Mouse (Mus musculus): Measurements from ENCODE around the gene Pin1rt1. TPM values are rescaled to one million over a fixed set of nuclear protein-coding genes. Genes with fewer than 3 reads are reported as not detected.

Pin1rt1 gene
- total RNA-seq (2021) = not detected

GRCm38 (mm10) chr2:104716279-104716678 is at the start of gene Pin1rt1:
Gene Pin1rt1, minus strand, starts transcription at chr2:104716379.
- intact Hi-C loops (cut with DNase I) = no loop called here
- no peak for DNase-seq (ENCODE audit: low spot score)

- intact Hi-C loops (cut with DNase I) = no loop called here
- DNase-seq (ENCODE audit: low spot score) = no peak
Observed at GRCm38 (mm10) chr2:104764018-104764417, 47.8 kb upstream of the Pin1rt1 start.

GRCm38 (mm10) chr2:104763134-104763703 is 47.0 kb upstream of the Pin1rt1 start:
- intact Hi-C loops (cut with DNase I) = no loop called here
- DNase-seq (ENCODE audit: low spot score) = no peak

- DNase-seq (ENCODE audit: low spot score) = no peak
- intact Hi-C loops (cut with DNase I) = loop anchor here (10.0 kb wide), 1 partner anchor 306 kb away; no protein-coding TSS in a partner anchor
Observed at GRCm38 (mm10) chr2:104750611-104751010, 34.4 kb upstream of the Pin1rt1 start.

- DNase-seq (ENCODE audit: low spot score) = no peak
- intact Hi-C loops (cut with DNase I) = no loop called here
Observed at GRCm38 (mm10) chr2:104748652-104749183, 32.5 kb upstream of the Pin1rt1 start.

- DNase-seq (ENCODE audit: low spot score) = no peak
- intact Hi-C loops (cut with DNase I) = no loop called here
Observed at GRCm38 (mm10) chr2:104746251-104746650, 30.1 kb upstream of the Pin1rt1 start.

GRCm38 (mm10) chr2:104743971-104744370 is 27.8 kb upstream of the Pin1rt1 start:
- DNase-seq (ENCODE audit: low spot score) = no peak
- intact Hi-C loops (cut with DNase I) = loop anchor here (5.0 kb wide), 1 partner anchor 57 kb away; no protein-coding TSS in a partner anchor

- DNase-seq (ENCODE audit: low spot score) = no peak
- intact Hi-C loops (cut with DNase I) = loop anchor here (5.0 kb wide), 1 partner anchor 56 kb away; no protein-coding TSS in a partner anchor
Observed at GRCm38 (mm10) chr2:104743160-104743559, 27.0 kb upstream of the Pin1rt1 start.

GRCm38 (mm10) chr2:104742741-104743064 is 26.5 kb upstream of the Pin1rt1 start, which contains the start of gene Depdc7:
Gene Depdc7, minus strand, starts transcription at chr2:104742878.
- intact Hi-C loops (cut with DNase I) = loop anchor here (5.0 kb wide), 1 partner anchor 55 kb away; no protein-coding TSS in a partner anchor
- peak; percentile 74 for DNase-seq (ENCODE audit: low spot score)

GRCm38 (mm10) chr2:104741896-104742740 is 25.9 kb upstream of the Pin1rt1 start:
- intact Hi-C loops (cut with DNase I) = loop anchor here (5.0 kb wide), 1 partner anchor 55 kb away; no protein-coding TSS in a partner anchor
- DNase-seq (ENCODE audit: low spot score) = no peak

- intact Hi-C loops (cut with DNase I) = loop anchor here (5.0 kb wide), 1 partner anchor 54 kb away; no protein-coding TSS in a partner anchor
- DNase-seq (ENCODE audit: low spot score) = no peak
Observed at GRCm38 (mm10) chr2:104741015-104741758, 25.0 kb upstream of the Pin1rt1 start.

GRCm38 (mm10) chr2:104740248-104740949 is 24.2 kb upstream of the Pin1rt1 start:
- intact Hi-C loops (cut with DNase I) = loop anchor here (5.0 kb wide), 1 partner anchor 53 kb away; no protein-coding TSS in a partner anchor
- no peak for DNase-seq (ENCODE audit: low spot score)

- no peak for DNase-seq (ENCODE audit: low spot score)
- intact Hi-C loops (cut with DNase I) = loop anchor here (5.0 kb wide), 1 partner anchor 52 kb away; no protein-coding TSS in a partner anchor
Observed at GRCm38 (mm10) chr2:104739691-104740090, 23.5 kb upstream of the Pin1rt1 start.

- no peak for DNase-seq (ENCODE audit: low spot score)
- intact Hi-C loops (cut with DNase I) = no loop called here
Observed at GRCm38 (mm10) chr2:104736241-104736640, 20.1 kb upstream of the Pin1rt1 start.

- intact Hi-C loops (cut with DNase I) = no loop called here
- DNase-seq (ENCODE audit: low spot score) = no peak
Observed at GRCm38 (mm10) chr2:104732562-104733256, 16.5 kb upstream of the Pin1rt1 start.

- intact Hi-C loops (cut with DNase I) = no loop called here
- no peak for DNase-seq (ENCODE audit: low spot score)
Observed at GRCm38 (mm10) chr2:104732033-104732444, 15.9 kb upstream of the Pin1rt1 start.

- intact Hi-C loops (cut with DNase I) = no loop called here
- no peak for DNase-seq (ENCODE audit: low spot score)
Observed at GRCm38 (mm10) chr2:104727369-104727768, 11.2 kb upstream of the Pin1rt1 start.

- no peak for DNase-seq (ENCODE audit: low spot score)
- intact Hi-C loops (cut with DNase I) = no loop called here
Observed at GRCm38 (mm10) chr2:104722021-104722420, 5.8 kb upstream of the Pin1rt1 start.

GRCm38 (mm10) chr2:104717827-104718226 is 1.6 kb upstream of the Pin1rt1 start:
- no peak for DNase-seq (ENCODE audit: low spot score)
- intact Hi-C loops (cut with DNase I) = no loop called here

Measured in heart, postnatal 25 days (tissue).